Mouse (Mus musculus): ENCODE measurements at regions not wholly inside any gene's neighbourhood (a gene's known extent, or its start where the extent isn't known, plus 50 kb on each side); places are given as distances from the start of the nearest gene placed in this dataset.

GRCm38 (mm10) chr7:64006935-64007334, 68.2 kb upstream of the Klf13 start:
- TF ChIP-seq POLR2A (IDR thresholded peaks at IDR 0.05; ENCODE audit: low read depth, low read length) (no peak), CTCF (IDR thresholded peaks at IDR 0.05; ENCODE audit: extremely low read depth, insufficient read length, insufficient replicate concordance, low read depth, low read length) (no peak)

All from small intestine, adult 2 months (tissue).